Mouse (Mus musculus) left cerebral cortex, postnatal 4 days (tissue): ENCODE results near the gene Taar7d. TPM values are rescaled to one million over a fixed set of nuclear protein-coding genes. Genes with fewer than 3 reads are reported as not detected.

Experiments used
- total RNA-seq, 2 experiments: library from RNA; stranded (reverse); gene quantifications; 2 replicates each; pipeline ENCODE4 v1.2.3; 2021

Gene Taar7d
- total RNA-seq, 2 experiments from 2014 or later, result not detected

Other genes with a start within 250 kb of the Taar7d start
- 100 to 1,000 TPM; 369 TPM for gene Rps12, start 239.9 kb upstream of the Taar7d start, total RNA-seq
- gene Slc18b1, start 230.2 kb upstream of the Taar7d start, total RNA-seq, result 10 to 100 TPM; 23.4 to 26.9 TPM
- under 1 TPM in 1 of 2 experiments, not detected in 1; 0.20 TPM for gene Vnn3, start 175.8 kb upstream of the Taar7d start, total RNA-seq
- under 1 TPM; 0.32 to 0.38 TPM for gene Vnn1, start 132.5 kb upstream of the Taar7d start, total RNA-seq
- gene Taar1, start 106.9 kb upstream of the Taar7d start, total RNA-seq, result not detected
- not detected for gene Taar2, start 88.7 kb upstream of the Taar7d start, total RNA-seq
- not detected for gene Taar3, start 77.7 kb upstream of the Taar7d start, total RNA-seq
- not detected for gene Taar4, start 66.7 kb upstream of the Taar7d start, total RNA-seq
- not detected for gene Taar5, start 56.5 kb upstream of the Taar7d start, total RNA-seq
- gene Taar6, start 41.6 kb upstream of the Taar7d start, total RNA-seq, result not detected
- not detected for gene Taar7a, start 33.7 kb upstream of the Taar7d start, total RNA-seq
- gene Taar7b, start 27.3 kb upstream of the Taar7d start, total RNA-seq, result not detected
- gene Taar7e, start 10.4 kb downstream of the Taar7d start, total RNA-seq, result not detected
- gene Taar7f, start 22.3 kb downstream of the Taar7d start, total RNA-seq, result not detected
- not detected for gene Taar8a, start 49.3 kb downstream of the Taar7d start, total RNA-seq
- gene Taar8b, start 65.1 kb downstream of the Taar7d start, total RNA-seq, result not detected
- gene Taar8c, start 74.7 kb downstream of the Taar7d start, total RNA-seq, result not detected
- not detected for gene Taar9, start 82.3 kb downstream of the Taar7d start, total RNA-seq
- 100 to 1,000 TPM; 258 to 263 TPM for gene Stx7, start 122.1 kb downstream of the Taar7d start, total RNA-seq
- 1 to 10 TPM; 4.3 to 5.1 TPM for gene Moxd1, start 196.3 kb downstream of the Taar7d start, total RNA-seq